Mouse (Mus musculus) spleen, adult 2 months (tissue): ENCODE results near the gene Tac2. TPM values are rescaled to one million over a fixed set of nuclear protein-coding genes. Genes with fewer than 3 reads are reported as not detected.

Experiments
- DNase-seq, 2 experiments: peaks; one replicate each; pipeline versions ENCODE4 v3.0.0 to v3.0.0-alpha.2; 2012 to 2021; ENCODE audit warnings: low spot score in 2 of 2, low read depth in 1 of 2
- H3K27ac ChIP-seq: fragments of 200-500 bp; 2 replicates; pipeline ENCODE4 v1.5.1; 2012; ENCODE audit warnings: low read length, inconsistent platforms; ENCODE audit not compliant: insufficient read depth
- H3K27me3 ChIP-seq: fragments of 200-500 bp; 2 replicates; pipeline ENCODE4 v1.6.1; 2012; ENCODE audit warnings: mild to moderate bottlenecking, moderate library complexity, low read length, inconsistent platforms; ENCODE audit not compliant: control insufficient read depth, insufficient read depth
- H3K36me3 ChIP-seq: fragments of 200-500 bp; 2 replicates; pipeline ENCODE4 v1.6.1; 2012; ENCODE audit warnings: mild to moderate bottlenecking, low read length, inconsistent platforms; ENCODE audit not compliant: control insufficient read depth, insufficient read depth
- H3K4me1 ChIP-seq: fragments of 200-500 bp; 2 replicates; pipeline ENCODE4 v1.6.1; 2011; ENCODE audit warnings: inconsistent platforms; ENCODE audit not compliant: control insufficient read depth, insufficient read depth, insufficient read length
- H3K4me3 ChIP-seq: fragments of 200-500 bp; 2 replicates; pipeline ENCODE4 v1.5.1; 2011; ENCODE audit warnings: mild to moderate bottlenecking, inconsistent platforms; ENCODE audit not compliant: insufficient read depth, insufficient read length; ENCODE audit errors: extremely low read depth
- CTCF ChIP-seq: fragments of 200-500 bp; IDR thresholded peaks from 2 replicates; pipeline ENCODE4 v1.5.1; 2011; ENCODE audit warnings: mild to moderate bottlenecking, inconsistent platforms; ENCODE audit not compliant: insufficient read depth, insufficient read length, insufficient replicate concordance; ENCODE audit errors: extremely low read depth
- POLR2A ChIP-seq: fragments of 200-500 bp; IDR thresholded peaks from 2 replicates; pipeline ENCODE4 v1.6.1; 2011; ENCODE audit warnings: low read depth, low read length, inconsistent platforms
- WGBS: fragments of 180-500 bp; shearing (Covaris S2); methylation state at CpG from one replicate; pipeline ENCODE4 v1.1.7; 2018; 5-methylcytosine and 5-hydroxymethylcytosine counted together
- polyA plus RNA-seq: library from polyadenylated mRNA; depleted of rRNA; stranded (reverse); fragments of >200 nt; gene quantifications from 2 replicates; pipeline ENCODE4 v1.2.3, GENCODE M21; 2012

Gene Tac2
- polyA plus RNA-seq, 1 experiment = 1.9 TPM

- no peaks in the 10 kb centered on the region for H3K4me1 ChIP-seq
- TF ChIP-seq POLR2A = no peak
- 0 out of 2 replicates have a peak, but pooled peaks have one; percentile 20 for TF ChIP-seq CTCF
- no peaks in the 10 kb centered on the region for H3K27me3 ChIP-seq
- DNase-seq = peak in 1 of 2 experiments; percentile 23
- no peak overlapping the region for H3K4me3 ChIP-seq
- WGBS = 85% methylated on average over 5 of the region's 5 CpGs
- H3K27ac ChIP-seq = no peak overlapping the region
- H3K36me3 ChIP-seq = peaks cover 28% of the 10 kb centered on the region
Observed at GRCm38 (mm10) chr10:127744661-127745060, 20.4 kb downstream of the Tac2 start.

GRCm38 (mm10) chr10:127745886-127746285 is 21.6 kb downstream of the Tac2 start:
- Histone ChIP-seq H3K27ac (no peak overlapping the region), H3K4me1 (no peaks in the 10 kb centered on the region), H3K27me3 (no peaks in the 10 kb centered on the region), H3K36me3 (peaks cover 28% of the 10 kb centered on the region), H3K4me3 (no peak overlapping the region)
- WGBS = 60% methylated on average over 5 of the region's 5 CpGs
- no peak for DNase-seq
- no peak for TF ChIP-seq POLR2A
- no peak for TF ChIP-seq CTCF

- H3K4me3 ChIP-seq = no peak overlapping the region
- 88% methylated on average over 8 of the region's 8 CpGs for WGBS
- H3K36me3 ChIP-seq = peaks cover 22% of the 10 kb centered on the region
- no peak for DNase-seq
- no peak for TF ChIP-seq CTCF
- TF ChIP-seq POLR2A = no peak
- H3K27ac ChIP-seq = no peak overlapping the region
- no peaks in the 10 kb centered on the region for H3K27me3 ChIP-seq
- no peaks in the 10 kb centered on the region for H3K4me1 ChIP-seq
Observed at GRCm38 (mm10) chr10:127747254-127747653, 23.0 kb downstream of the Tac2 start.

- Histone ChIP-seq H3K4me3 (no peak overlapping the region), H3K4me1 (no peaks in the 10 kb centered on the region), H3K27me3 (no peaks in the 10 kb centered on the region), H3K36me3 (peaks cover 6% of the 10 kb centered on the region), H3K27ac (no peak overlapping the region)
- no peak for TF ChIP-seq POLR2A
- no peak for TF ChIP-seq CTCF
- 53% methylated on average over 8 of the region's 8 CpGs for WGBS
- DNase-seq = no peak
Observed at GRCm38 (mm10) chr10:127748847-127749612, 24.8 kb downstream of the Tac2 start.

DNA sequence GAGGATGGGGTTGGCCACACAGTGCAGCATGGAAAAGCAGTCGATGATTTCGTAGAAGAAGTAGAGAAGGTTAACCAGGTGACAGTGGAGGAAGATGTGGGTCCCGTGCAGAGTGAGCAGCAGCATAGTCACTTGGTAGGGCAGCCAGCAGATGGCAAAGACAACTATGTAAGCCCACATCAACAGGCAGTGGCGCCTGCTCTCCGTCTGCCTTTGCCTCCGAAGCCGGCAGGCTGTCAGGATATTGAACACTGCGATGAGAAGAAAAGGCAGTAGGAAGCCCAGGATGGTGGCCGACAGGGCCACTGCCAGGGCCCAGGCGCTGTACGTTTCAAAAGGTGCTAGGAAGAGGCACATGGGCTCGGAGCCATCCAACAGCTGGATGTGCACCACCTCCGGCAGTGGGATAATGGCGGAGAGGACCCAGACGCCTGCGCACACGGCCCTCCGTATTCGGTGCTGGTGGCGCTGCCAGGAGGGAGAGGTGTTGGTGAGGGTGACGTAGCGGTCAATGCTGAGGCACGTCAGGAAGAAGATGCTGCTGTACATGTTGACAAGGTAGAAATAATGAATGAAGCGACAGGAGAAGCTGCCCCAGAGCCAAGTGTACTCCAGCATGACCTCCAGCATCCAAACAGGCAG is 26.0 kb downstream of the Tac2 start:
- Histone ChIP-seq H3K36me3 (peaks cover 3% of the 10 kb centered on the region; the same call in 1 of the 2 replicates), H3K4me1 (no peaks in the 10 kb centered on the region), H3K27me3 (no peaks in the 10 kb centered on the region), H3K4me3 (peak overlapping the region; percentile 35), H3K27ac (peak overlapping the region; percentile 38; the same call in 1 of the 2 replicates)
- TF ChIP-seq POLR2A (no peak), CTCF (no peak)
- WGBS = 79% methylated on average over 24 of the region's 24 CpGs
- no peak for DNase-seq

- 0 out of 2 replicates have a peak, but pooled peaks cover 3% of the 10 kb centered on the region for H3K36me3 ChIP-seq
- H3K27me3 ChIP-seq = no peaks in the 10 kb centered on the region
- no peak within 1 kb of the TSS; the same call in 1 of the 2 replicates for H3K27ac ChIP-seq
- no peak for TF ChIP-seq POLR2A
- TF ChIP-seq CTCF = no peak
- DNase-seq = no peak
- peak within 1 kb of the TSS; percentile 21; the same call in 1 of the 2 replicates for H3K4me3 ChIP-seq
- no peaks in the 10 kb centered on the region for H3K4me1 ChIP-seq
- WGBS = 68% methylated on average over 8 of the region's 8 CpGs
Observed at GRCm38 (mm10) chr10:127751548-127751947, 27.3 kb downstream of the Tac2 start, which contains the start of gene Gpr182. Gene Gpr182 (minus strand): TSS chr10:127751732.
